Mouse (Mus musculus) forebrain, embryonic 14.5 days (tissue): ENCODE measurements around the gene Slc5a1. TPM values are rescaled to one million over a fixed set of nuclear protein-coding genes. Genes with fewer than 3 reads are reported as not detected.
A peak's percentile ranks its signal among the peaks of the same experiment; 100 is the strongest.

Experiments used
- ATAC-seq: fragments of 200-750 bp; cut with Nextera tagmentation; 2 replicates; pipeline ENCODE4 v1.8.0; 2017; ENCODE audit warnings: mild to moderate bottlenecking, moderate library complexity
- DNase-seq: peaks from one replicate; pipeline ENCODE4 v3.0.0-alpha.2; 2015; ENCODE audit warnings: low spot score
- H3K27ac ChIP-seq: fragments of 300-500 bp; sonication (generic); 2 replicates; pipeline ENCODE4 v1.5.1; 2014; ENCODE audit warnings: low read depth, mild to moderate bottlenecking, control low read depth, low read length, moderate library complexity
- H3K27me3 ChIP-seq: fragments of 300-500 bp; sonication (generic); replicated peaks from 2 replicates; pipeline ENCODE4 v1.6.1; 2014; ENCODE audit warnings: low read length, control low read depth, mixed read lengths; ENCODE audit not compliant: control insufficient read depth, insufficient read depth
- H3K36me3 ChIP-seq: fragments of 300-500 bp; sonication (generic); 2 replicates; pipeline ENCODE4 v1.6.1; 2014; ENCODE audit warnings: low read length, control low read depth; ENCODE audit not compliant: control insufficient read depth, insufficient read depth
- H3K4me1 ChIP-seq: fragments of 300-500 bp; sonication (generic); 2 replicates; pipeline ENCODE4 v1.6.1; 2014; ENCODE audit warnings: antibody characterized with exemption, low read length, control low read depth; ENCODE audit not compliant: control insufficient read depth, insufficient read depth
- H3K4me2 ChIP-seq: fragments of 300-500 bp; sonication (generic); 2 replicates; pipeline ENCODE4 v1.6.1; 2014; ENCODE audit warnings: mild to moderate bottlenecking, control low read depth, low read length
- H3K4me3 ChIP-seq: fragments of 300-500 bp; sonication (generic); 2 replicates; pipeline ENCODE4 v1.5.1; 2014; ENCODE audit warnings: low read depth, low read length, control low read depth
- H3K9ac ChIP-seq: fragments of 300-500 bp; sonication (generic); 2 replicates; pipeline ENCODE4 v1.6.1; 2014; ENCODE audit warnings: mild to moderate bottlenecking, low read length, control low read depth, moderate library complexity
- H3K9me3 ChIP-seq: fragments of 300-500 bp; sonication (generic); replicated peaks from 2 replicates; pipeline ENCODE4 v1.6.1; 2016; ENCODE audit warnings: low read length, control low read depth, mixed read lengths; ENCODE audit not compliant: control insufficient read depth
- WGBS: fragments of 180-500 bp; shearing (Covaris S2); extraction: QIAGEN DNeasy Blood & Tissue Kit; methylation state at CpG from one replicate; pipeline ENCODE4 v1.1.7; 2014; 5-methylcytosine and 5-hydroxymethylcytosine counted together
- polyA plus RNA-seq: library from polyadenylated mRNA; unstranded; fragments of >200 nt; fragmentation: Nextera tagmentation; extraction: Ambion mirVana; gene quantifications from 2 replicates; pipeline ENCODE4 v1.2.1, GENCODE M21; 2014

Gene Slc5a1
- polyA plus RNA-seq, 1 experiment from 2014 or later, result not detected

GRCm38 (mm10) chr5:33142790-33143455 is 38.9 kb downstream of the Slc5a1 start:
- Histone ChIP-seq H3K27ac (no peak overlapping the region), H3K27me3 (no peaks in the 10 kb centered on the region), H3K4me2 (no peak overlapping the region), H3K4me3 (no peak overlapping the region), H3K4me1 (no peaks in the 10 kb centered on the region), H3K9me3 (no peaks in the 10 kb centered on the region), H3K9ac (no peak overlapping the region), H3K36me3 (no peaks in the 10 kb centered on the region)
- DNase-seq, result peak; percentile 84
- 53% methylated on average over 7 of the region's 7 CpGs for WGBS
- ATAC-seq, result no peak

- H3K27me3 ChIP-seq, result no peaks in the 10 kb centered on the region
- no peak overlapping the region for H3K4me3 ChIP-seq
- no peak overlapping the region for H3K9ac ChIP-seq
- H3K4me1 ChIP-seq, result no peaks in the 10 kb centered on the region
- no peak overlapping the region for H3K27ac ChIP-seq
- no peaks in the 10 kb centered on the region for H3K9me3 ChIP-seq
- DNase-seq (no peak), ATAC-seq (no peak)
- no peak overlapping the region for H3K4me2 ChIP-seq
- WGBS, result 49% methylated on average over 5 of the region's 5 CpGs
- H3K36me3 ChIP-seq, result no peaks in the 10 kb centered on the region
Observed at GRCm38 (mm10) chr5:33144025-33144424, 40.0 kb downstream of the Slc5a1 start.

GRCm38 (mm10) chr5:33146837-33147236 is 42.8 kb downstream of the Slc5a1 start:
- no peak overlapping the region for H3K27ac ChIP-seq
- H3K4me2 ChIP-seq, result no peak overlapping the region
- no peaks in the 10 kb centered on the region for H3K4me1 ChIP-seq
- H3K9me3 ChIP-seq, result no peaks in the 10 kb centered on the region
- ATAC-seq (no peak), DNase-seq (no peak)
- WGBS, result 81% methylated on average over 9 of the region's 9 CpGs
- no peaks in the 10 kb centered on the region for H3K27me3 ChIP-seq
- no peak overlapping the region for H3K4me3 ChIP-seq
- H3K9ac ChIP-seq, result no peak overlapping the region
- no peaks in the 10 kb centered on the region for H3K36me3 ChIP-seq

GRCm38 (mm10) chr5:33147691-33148090 is 43.7 kb downstream of the Slc5a1 start:
- DNase-seq, result peak; percentile 10
- no peak overlapping the region for H3K9ac ChIP-seq

GRCm38 (mm10) chr5:33193567-33193966 is 89.5 kb downstream of the Slc5a1 start:
- no peaks in the 10 kb centered on the region for H3K27me3 ChIP-seq
- no peak overlapping the region for H3K4me2 ChIP-seq
- DNase-seq (no peak), ATAC-seq (no peak)
- H3K4me3 ChIP-seq, result no peak overlapping the region
- H3K27ac ChIP-seq, result no peak overlapping the region
- no peaks in the 10 kb centered on the region for H3K9me3 ChIP-seq
- H3K36me3 ChIP-seq, result no peaks in the 10 kb centered on the region
- WGBS, result 71% methylated on average over 7 of the region's 7 CpGs
- no peak overlapping the region for H3K9ac ChIP-seq
- no peaks in the 10 kb centered on the region for H3K4me1 ChIP-seq

More at GRCm38 (mm10) chr5:33147691-33148090, 43.7 kb downstream of the Slc5a1 start:
- H3K36me3 ChIP-seq, result no peaks in the 10 kb centered on the region
- 79% methylated on average over 6 of the region's 6 CpGs for WGBS
- H3K4me3 ChIP-seq, result no peak overlapping the region
- H3K27me3 ChIP-seq, result no peaks in the 10 kb centered on the region
- no peaks in the 10 kb centered on the region for H3K4me1 ChIP-seq
- no peak overlapping the region for H3K4me2 ChIP-seq
- no peaks in the 10 kb centered on the region for H3K9me3 ChIP-seq
- no peak overlapping the region for H3K27ac ChIP-seq
- no peak for ATAC-seq

GRCm38 (mm10) chr5:33195246-33195852 is 91.3 kb downstream of the Slc5a1 start:
- H3K9ac ChIP-seq, result no peak overlapping the region
- DNase-seq, result no peak
- no peak overlapping the region for H3K4me2 ChIP-seq

GRCm38 (mm10) chr5:33200071-33200470 is 96.1 kb downstream of the Slc5a1 start:
- Histone ChIP-seq H3K36me3 (no peaks in the 10 kb centered on the region), H3K9me3 (no peaks in the 10 kb centered on the region), H3K9ac (no peak overlapping the region), H3K4me3 (no peak overlapping the region), H3K4me2 (no peak overlapping the region), H3K27me3 (no peaks in the 10 kb centered on the region), H3K4me1 (no peaks in the 10 kb centered on the region), H3K27ac (no peak overlapping the region)
- DNase-seq, result no peak
- no peak for ATAC-seq
- WGBS, result 77% methylated on average over 1 of the region's 1 CpGs

More at GRCm38 (mm10) chr5:33195246-33195852, 91.3 kb downstream of the Slc5a1 start:
- WGBS, result 85% methylated on average over 9 of the region's 9 CpGs
- H3K27ac ChIP-seq, result no peak overlapping the region
- H3K36me3 ChIP-seq, result no peaks in the 10 kb centered on the region
- no peaks in the 10 kb centered on the region for H3K9me3 ChIP-seq
- no peaks in the 10 kb centered on the region for H3K4me1 ChIP-seq
- no peak overlapping the region for H3K4me3 ChIP-seq
- ATAC-seq, result no peak
- no peaks in the 10 kb centered on the region for H3K27me3 ChIP-seq

- no peak overlapping the region for H3K9ac ChIP-seq
- no peak for ATAC-seq
- no peak overlapping the region for H3K27ac ChIP-seq
- H3K27me3 ChIP-seq, result no peaks in the 10 kb centered on the region
- no peak overlapping the region for H3K4me2 ChIP-seq
- H3K4me1 ChIP-seq, result no peaks in the 10 kb centered on the region
- H3K36me3 ChIP-seq, result no peaks in the 10 kb centered on the region
- WGBS, result 79% methylated on average over 13 of the region's 13 CpGs
- DNase-seq, result no peak
- H3K4me3 ChIP-seq, result no peak overlapping the region
- no peaks in the 10 kb centered on the region for H3K9me3 ChIP-seq
Observed at GRCm38 (mm10) chr5:33201697-33202096, 97.7 kb downstream of the Slc5a1 start.

GRCm38 (mm10) chr5:33202516-33203170 is 98.6 kb downstream of the Slc5a1 start:
- whole genome bisulfite sequencing, result 89% methylated on average over 13 of the region's 13 CpGs
- DNase-seq, result no peak
- no peak for ATAC-seq

More at GRCm38 (mm10) chr5:33202516-33203170, 98.6 kb downstream of the Slc5a1 start:
- Histone ChIP-seq H3K4me3 (no peak overlapping the region), H3K27ac (no peak overlapping the region), H3K27me3 (no peaks in the 10 kb centered on the region), H3K9ac (no peak overlapping the region), H3K4me2 (no peak overlapping the region), H3K36me3 (no peaks in the 10 kb centered on the region), H3K9me3 (no peaks in the 10 kb centered on the region), H3K4me1 (no peaks in the 10 kb centered on the region)
